Mouse (Mus musculus): ENCODE results near the gene Lmntd2. TPM values are rescaled to one million over a fixed set of nuclear protein-coding genes. Genes with fewer than 3 reads are reported as not detected.
"Not testable (repeated sequence)": the region's sequence is repeated elsewhere in the genome, so short reads cannot be mapped to it uniquely, and the experiment has no call there.

Gene Lmntd2
- polyA plus RNA-seq (2017; shearing (Covaris generic)) = 10 to 100 TPM in 1 of 3 experiments, 1 to 10 TPM in 2; 4.6 to 11.3 (median 8.5) TPM

GRCm38 (mm10) chr7:141213605-141214235 is at the start of gene Lmntd2:
Gene Lmntd2, minus strand, starts transcription at chr7:141214080.
- no peak for ATAC-seq

GRCm38 (mm10) chr7:141263640-141264039 is 49.8 kb upstream of the Lmntd2 start:
- ATAC-seq = no peak

DNA sequence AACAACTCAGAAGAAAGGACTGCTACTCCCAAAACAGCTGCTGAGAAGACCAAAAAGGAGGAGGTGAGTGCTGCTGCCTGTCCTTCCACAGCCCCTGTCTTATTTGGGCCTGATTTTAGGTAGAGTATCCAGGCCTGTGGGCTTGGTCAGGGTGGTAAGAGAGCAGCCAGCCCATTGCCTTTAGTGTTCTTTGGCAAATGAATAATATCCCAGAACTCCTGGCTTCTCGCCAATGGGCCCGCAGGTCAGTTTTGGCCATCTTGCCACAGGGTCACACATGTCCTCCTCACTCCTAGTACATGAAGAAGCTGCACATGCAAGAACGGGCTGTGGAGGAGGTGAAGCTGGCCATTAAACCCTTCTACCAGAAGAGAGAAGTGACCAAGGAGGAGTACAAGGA is 47.6 kb upstream of the Lmntd2 start:
- no peak for ATAC-seq

GRCm38 (mm10) chr7:141256159-141256558 is 42.3 kb upstream of the Lmntd2 start:
- no peak for ATAC-seq

DNA sequence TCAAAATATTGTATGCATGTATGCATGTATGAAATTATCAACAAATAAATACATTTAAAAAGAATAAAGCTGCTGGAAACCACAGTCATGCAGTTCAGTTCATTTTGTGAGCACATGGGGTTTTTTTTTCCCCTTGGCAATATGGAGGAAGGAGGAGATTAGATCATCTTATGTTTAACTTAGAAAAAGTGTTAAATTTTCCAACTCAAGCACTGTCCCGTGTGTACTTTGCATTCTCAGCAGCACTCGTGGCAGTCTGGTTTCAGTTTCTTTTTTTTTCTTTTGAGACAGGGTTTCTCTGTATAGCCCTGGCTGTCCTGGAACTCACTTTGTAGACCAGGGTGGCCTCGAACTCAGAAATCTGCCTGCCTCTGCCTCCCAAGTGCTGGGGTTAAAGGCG is 36.6 kb upstream of the Lmntd2 start:
- ATAC-seq = not testable (repeated sequence)

- ATAC-seq = no peak
Observed at GRCm38 (mm10) chr7:141231551-141231950, 17.7 kb upstream of the Lmntd2 start.

DNA sequence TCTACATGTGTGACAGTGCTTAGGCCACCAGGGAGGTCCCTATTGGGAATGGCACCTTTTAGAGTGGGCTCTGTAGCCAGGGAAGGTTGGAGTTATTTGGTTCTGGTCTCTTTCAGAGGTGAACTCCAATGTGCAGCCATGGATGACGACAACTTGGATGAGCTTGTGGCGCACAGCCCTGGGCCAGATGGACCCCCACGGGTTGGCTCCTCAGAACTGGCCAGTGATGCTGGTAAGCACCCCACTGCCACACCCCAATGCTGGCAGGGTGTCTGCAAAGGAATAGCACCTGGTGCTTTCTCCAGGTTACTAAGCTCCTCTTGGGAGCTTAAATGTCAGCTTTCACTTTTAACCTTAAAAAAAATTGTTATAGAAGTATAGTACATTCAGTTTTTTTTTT is 17.2 kb upstream of the Lmntd2 start:
- ATAC-seq = no peak

- ATAC-seq = no peak
Observed at GRCm38 (mm10) chr7:141230570-141230969, 16.7 kb upstream of the Lmntd2 start.

- ATAC-seq = no peak
Observed at GRCm38 (mm10) chr7:141229702-141230101, 15.8 kb upstream of the Lmntd2 start.

- peak; percentile 92 for ATAC-seq
Observed at GRCm38 (mm10) chr7:141228279-141229067, 14.6 kb upstream of the Lmntd2 start, which contains the start of gene Phrf1. Gene Phrf1, plus strand, starts transcription at chr7:141228784.

DNA sequence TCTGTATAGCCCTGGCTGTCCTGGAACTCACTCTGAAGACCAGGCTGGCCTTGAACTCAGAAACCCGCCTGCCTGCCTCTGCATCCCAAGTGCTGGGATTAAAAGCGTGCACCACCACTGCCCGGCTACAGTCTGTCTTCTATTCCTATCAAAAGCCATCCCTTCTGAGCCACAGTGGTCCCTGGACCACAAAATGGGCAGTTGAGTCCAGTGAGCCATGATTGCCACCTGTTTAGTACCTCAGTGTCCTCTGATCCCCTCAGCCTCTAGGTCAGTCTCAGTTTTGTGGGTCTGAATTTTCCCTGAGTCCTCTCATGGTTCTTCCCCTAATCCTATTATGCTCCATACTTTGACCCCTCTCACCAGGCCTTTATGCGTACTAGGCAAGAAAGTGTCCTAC is 13.9 kb upstream of the Lmntd2 start:
- ATAC-seq = no peak

DNA sequence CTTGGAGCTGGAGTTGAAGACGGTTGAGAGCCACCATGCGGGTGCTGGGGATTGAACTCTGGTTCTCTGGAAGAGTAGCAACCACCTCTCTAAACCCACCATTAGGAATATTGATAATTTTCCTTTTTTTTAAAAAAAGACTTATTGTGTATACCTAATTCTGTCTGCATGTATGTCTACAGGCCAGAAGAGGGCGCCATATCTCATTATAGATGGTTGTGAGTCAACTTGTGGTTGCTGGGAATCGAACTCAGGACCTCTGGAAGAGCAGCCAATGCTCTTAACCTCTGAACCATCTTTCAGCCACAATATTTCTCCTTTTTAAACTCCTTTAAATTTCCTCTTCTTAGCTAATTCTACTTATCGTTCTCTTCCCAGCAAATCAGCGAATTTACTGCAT is 12.7 kb upstream of the Lmntd2 start:
- no peak for ATAC-seq

DNA sequence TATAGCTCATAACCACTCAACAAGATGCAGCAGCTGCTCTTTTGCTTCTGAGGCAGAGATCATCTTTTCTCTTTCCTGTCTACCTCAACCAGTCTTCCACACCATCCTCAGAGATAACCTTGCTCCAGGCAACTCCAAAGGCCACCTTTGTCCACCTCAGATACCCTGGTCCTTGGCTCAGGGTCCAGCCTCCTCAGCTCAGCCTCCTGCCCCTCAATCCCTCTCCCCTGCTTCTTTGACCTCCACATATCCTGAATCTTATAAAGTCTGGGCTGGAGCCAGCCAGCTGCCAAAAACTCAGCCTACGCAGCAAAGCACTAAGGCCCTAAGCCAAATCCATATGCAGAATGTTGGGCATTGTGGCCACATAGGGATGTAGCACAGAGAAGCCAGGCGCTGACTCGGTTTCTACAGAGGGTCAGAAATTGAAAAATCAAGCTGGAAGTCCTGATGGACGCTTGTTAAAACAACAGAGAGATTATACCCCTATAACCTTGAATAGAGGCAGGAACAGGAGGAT is 8.9 kb upstream of the Lmntd2 start:
- ATAC-seq = no peak

DNA sequence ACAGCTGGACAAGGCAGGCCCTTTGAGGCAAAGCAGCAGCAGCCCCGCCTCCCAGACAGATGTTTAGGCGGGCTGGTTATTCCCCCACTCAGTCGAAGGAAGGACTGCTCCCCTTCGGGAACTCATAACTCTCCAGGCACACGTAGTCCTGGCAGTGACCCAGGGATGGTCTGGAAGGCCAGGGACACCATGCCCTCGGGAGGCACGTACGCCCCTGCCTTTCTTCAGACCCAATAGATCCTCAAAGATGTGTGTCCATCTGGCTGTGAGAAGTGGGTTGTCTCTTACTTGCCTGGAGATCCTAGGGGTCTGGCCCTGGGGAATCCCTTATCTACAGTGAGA is 8.2 kb upstream of the Lmntd2 start:
- ATAC-seq = no peak

DNA sequence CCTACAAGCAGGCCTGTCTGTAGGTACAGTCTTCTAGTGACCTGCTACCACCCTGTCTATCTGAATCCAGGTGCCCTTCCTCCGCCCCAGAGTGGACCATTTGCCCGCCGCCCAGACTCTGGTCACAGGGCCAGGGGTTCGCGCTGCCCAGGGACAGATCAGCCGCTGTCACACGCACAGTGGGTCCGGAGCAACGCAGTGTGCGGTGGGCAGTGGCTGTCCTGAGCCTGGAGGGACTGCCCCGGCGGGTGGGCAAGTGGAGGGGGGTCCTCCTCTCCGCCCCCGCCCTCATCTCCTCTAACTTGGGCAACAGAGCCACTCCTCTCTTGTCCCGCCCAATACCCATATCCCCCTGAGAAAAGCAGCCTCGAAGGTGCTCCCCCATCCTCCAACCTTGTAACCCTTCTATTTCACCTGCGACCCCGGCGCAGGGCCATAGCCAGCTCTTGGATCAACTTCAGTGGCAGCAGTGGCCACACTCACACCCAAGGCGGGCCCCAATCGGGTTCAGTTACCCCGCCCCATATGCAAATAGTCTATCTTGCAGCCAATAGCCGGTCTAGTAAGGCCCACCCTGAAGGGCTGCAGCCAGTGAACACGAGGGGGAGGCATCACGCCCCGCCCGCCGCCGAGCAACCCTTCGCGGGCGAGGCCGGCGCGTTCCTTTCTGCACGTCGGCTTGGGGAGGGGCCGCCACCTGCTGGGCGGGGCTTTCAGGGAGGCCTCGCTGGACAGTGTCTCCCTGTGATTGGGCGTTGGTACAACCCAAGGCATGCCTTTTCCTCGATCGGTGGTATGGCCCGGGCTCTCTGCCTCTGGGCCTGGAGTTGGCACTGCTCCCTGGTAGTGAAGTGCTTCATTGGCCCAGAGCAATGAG is 7.6 kb upstream of the Lmntd2 start:
- ATAC-seq = peak; percentile 89

GRCm38 (mm10) chr7:141220377-141220776 is 6.5 kb upstream of the Lmntd2 start:
- ATAC-seq = no peak

DNA sequence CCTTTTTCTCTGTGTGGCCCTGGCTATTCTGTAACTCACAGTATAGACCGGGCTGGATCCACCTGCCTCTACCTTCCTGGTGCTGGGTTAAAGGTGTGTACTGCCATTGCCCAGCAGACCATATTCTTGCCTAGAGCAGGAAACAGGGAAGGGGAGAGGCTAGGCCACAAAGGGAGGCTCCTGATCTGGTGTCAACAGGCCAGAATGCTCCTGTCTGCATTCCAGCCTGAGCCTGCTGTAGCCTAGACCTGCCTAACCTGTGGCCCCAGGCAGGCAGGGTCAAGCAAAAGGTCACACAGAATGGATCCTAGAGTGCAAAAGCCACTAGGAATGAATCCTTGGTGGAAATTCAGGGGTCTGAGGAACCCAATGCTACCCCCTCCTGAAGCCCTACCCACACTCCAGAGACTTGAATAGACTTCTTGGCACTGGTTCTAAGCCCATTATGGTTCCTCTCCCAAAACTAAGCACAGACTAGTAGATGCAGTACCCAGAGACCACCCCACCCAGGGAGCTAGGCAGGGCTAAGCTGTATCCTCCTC is 5.7 kb upstream of the Lmntd2 start:
- no peak for ATAC-seq

DNA sequence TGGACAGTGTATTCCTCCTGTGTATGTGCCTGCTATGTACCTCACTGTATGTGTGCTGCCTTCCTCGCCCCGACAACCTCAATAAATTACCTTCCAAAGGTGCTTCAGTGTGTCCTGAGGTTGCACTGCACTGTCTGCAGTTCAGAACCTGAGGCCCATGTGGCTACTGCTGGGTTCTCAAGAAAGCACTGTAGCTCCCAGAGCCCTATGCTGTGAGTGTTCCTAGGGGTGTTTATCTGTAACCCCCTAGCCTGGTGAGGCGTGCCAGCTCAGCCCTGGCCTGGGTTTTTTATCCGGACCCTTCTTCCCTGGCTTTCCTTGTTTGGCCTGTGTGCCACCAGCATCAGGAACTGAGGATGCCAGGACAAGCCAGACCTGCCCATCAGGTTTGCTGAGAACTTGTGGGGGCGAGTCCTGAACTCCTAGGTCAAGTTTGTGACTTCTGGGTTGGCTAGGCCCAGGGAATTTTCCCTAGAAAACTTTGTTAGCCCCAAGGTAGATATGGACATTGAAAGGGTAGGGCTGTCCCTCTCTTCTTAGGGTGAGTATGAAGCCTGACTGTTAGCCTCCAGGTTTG is 4.8 kb upstream of the Lmntd2 start:
- no peak for ATAC-seq

DNA sequence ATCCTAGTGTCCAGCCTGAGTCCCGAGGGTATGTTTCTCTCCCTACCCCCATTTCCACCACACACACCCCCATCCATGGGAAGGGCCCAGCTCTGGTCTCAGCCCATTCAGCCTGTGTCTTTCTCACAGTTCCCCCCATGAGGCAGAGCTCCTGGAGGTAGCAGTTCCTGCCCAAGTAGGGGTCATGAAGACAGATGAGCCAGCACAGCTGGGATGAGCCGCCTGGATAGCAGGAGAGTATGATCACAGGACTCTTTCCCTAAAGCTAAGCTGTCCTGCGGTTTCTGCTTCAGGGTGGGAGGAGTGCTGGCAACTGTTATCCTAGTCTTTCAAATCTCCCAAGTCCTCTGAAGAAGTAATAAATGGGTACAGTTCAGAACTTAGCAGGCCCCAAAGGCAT is 4.3 kb upstream of the Lmntd2 start:
- no peak for ATAC-seq

- no peak for ATAC-seq
Observed at GRCm38 (mm10) chr7:141217343-141218013, 3.6 kb upstream of the Lmntd2 start.

GRCm38 (mm10) chr7:141216894-141217293 is 3.0 kb upstream of the Lmntd2 start:
- no peak for ATAC-seq
